Mouse (Mus musculus) heart, postnatal 25 days (tissue): Measurements from ENCODE around the gene Gm20388. TPM values are rescaled to one million over a fixed set of nuclear protein-coding genes. Genes with fewer than 3 reads are reported as not detected.
A peak's percentile ranks its signal among the peaks of the same experiment; 100 is the strongest.

Source experiments
- DNase-seq: peaks from one replicate; pipeline ENCODE4 v3.0.0; 2022; ENCODE audit warnings: low spot score
- intact Hi-C: fragments of 180-260 bp; cut with DNase I; formaldehyde crosslinking; loops from one replicate; pipeline ENCODE4 v1.15.1; 2025
- total RNA-seq, 2 experiments: library from RNA; stranded (reverse); gene quantifications; 2 replicates each; pipeline ENCODE4 v1.2.3; 2021

Gene Gm20388
- total RNA-seq, 2 experiments from 2014 or later = 2.7 TPM; not detected in 1

- no peak for DNase-seq
- intact Hi-C loops = no loop called here
Measured at GRCm38 (mm10) chr8:120308553-120308952, 397.9 kb downstream of the Gm20388 start.

DNA sequence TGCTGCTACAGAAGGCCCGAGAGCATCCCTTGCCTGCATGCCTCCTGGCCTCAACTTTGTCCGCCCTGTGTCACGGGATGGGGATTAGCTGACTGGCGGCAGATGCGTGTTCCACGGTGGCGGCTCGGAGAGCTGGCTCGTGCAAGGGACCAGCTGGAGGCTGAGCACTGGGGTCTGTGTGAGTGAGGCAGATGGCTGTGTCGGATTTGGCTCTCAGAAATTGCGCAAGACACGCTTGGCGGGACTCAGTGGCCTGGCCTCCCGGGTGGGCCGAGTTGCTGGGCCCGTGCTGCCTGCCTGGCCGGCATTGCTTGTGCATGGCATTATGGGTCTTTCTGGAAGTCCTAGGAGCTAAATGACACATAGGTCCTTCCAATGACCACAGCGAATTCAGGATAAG is 398.7 kb downstream of the Gm20388 start:
- intact Hi-C loops = no loop called here
- peak; percentile 82 for DNase-seq

GRCm38 (mm10) chr8:120310063-120310462 is 399.4 kb downstream of the Gm20388 start:
- intact Hi-C loops = no loop called here
- DNase-seq = no peak

DNA sequence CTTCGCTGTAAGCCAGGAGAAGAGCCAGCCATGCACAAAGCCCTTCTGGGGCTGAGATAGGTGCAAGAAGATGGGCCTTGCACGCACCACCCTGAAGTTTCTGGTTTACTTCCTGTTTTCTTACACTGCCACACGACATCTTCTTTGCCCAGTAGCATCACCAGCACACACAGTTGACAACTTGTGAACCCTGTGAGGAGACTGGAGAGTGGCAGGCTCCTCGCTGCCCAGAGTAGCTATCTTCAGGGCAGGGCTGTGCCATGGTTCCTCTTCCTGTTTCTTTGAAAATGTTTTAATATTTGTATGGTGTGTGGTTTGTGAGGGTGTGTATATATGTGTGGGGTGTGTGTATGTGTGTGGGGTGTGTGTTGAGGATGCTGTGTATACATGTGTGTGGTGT is 401.8 kb downstream of the Gm20388 start:
- intact Hi-C loops = no loop called here
- no peak for DNase-seq

DNA sequence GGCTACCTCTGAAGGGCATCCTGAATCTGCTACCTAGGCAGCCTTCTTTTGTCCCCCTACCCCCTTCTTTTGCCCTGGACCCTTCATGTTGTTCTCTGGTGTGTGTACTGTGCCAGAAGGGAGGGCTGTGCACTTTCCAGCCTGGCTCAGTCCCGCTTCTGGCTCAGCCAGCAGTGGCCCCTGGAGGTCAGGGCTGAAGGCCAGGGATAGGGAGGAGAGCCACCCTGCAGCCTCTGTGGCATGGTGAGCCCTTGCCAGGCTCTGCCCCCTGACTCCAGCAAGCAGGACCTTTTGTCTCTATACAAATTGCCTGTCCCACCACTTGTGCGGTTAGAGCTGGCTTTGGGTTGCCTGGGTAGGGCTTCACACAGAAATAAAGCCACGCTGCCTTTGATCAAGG is 403.0 kb downstream of the Gm20388 start:
- intact Hi-C loops = no loop called here
- DNase-seq = no peak

- DNase-seq = no peak
- intact Hi-C loops = no loop called here
Measured at GRCm38 (mm10) chr8:120314932-120315331, 404.3 kb downstream of the Gm20388 start.

DNA sequence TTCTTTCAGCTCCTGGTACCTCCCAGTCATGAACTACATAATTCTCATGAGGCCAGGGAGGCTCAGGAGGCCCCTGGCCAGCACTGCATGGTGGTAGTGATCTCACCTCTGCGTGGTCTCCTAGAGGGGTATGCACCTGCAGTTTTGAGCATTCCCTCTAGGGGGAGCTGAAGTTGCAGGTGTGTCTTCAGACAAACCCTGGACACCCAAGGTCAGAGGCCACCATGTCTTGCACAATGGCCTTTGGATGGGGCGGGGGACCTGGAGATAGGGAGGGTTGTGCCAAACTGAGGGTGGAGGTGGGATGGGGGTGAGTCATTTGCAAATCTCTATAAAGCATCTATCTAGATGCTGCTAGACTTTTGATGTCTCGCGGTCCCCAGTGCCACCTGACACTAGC is 405.0 kb downstream of the Gm20388 start:
- DNase-seq = no peak
- intact Hi-C loops = loop anchor here (2.0 kb wide), 1 partner anchor 29 kb away; no protein-coding TSS in a partner anchor

GRCm38 (mm10) chr8:120316707-120317106 is 406.1 kb downstream of the Gm20388 start:
- intact Hi-C loops = loop anchor here (2.0 kb wide), 1 partner anchor 30 kb away; no protein-coding TSS in a partner anchor
- no peak for DNase-seq

GRCm38 (mm10) chr8:120317118-120317824 is 406.6 kb downstream of the Gm20388 start:
- intact Hi-C loops = loop anchor here (2.0 kb wide), 1 partner anchor 30 kb away; no protein-coding TSS in a partner anchor
- DNase-seq = no peak

DNA sequence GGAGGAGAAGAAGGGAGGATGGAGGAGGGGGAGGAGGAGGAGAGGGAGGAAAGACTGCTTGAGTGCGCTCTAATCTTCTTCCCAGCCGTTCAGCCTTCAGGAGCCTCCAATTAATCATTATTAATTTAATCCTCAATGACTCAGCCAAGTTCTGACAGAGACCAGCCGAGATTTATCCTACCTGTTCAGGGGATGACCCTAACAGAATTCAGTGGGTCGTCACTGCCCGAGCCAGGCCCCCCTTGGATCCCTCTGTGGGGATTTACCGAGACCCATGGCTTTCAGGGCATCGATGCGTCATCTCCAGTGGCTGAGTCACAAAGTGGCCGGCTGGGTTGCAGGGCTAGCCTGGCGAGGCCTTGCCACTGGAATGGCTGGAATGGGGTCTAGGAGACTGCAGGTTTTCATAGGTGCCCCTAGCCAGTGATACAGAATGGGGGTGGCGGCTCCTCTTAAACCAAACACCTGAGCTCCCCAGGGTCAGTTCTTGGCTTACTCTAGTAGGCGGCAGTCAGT is 407.9 kb downstream of the Gm20388 start:
- DNase-seq = no peak
- intact Hi-C loops = no loop called here

- DNase-seq = peak; percentile 49
- intact Hi-C loops = loop anchor here (1.0 kb wide), 1 partner anchor 140 kb away; no protein-coding TSS in a partner anchor
Measured at GRCm38 (mm10) chr8:120319449-120319848, 408.8 kb downstream of the Gm20388 start.

- no peak for DNase-seq
- intact Hi-C loops = no loop called here
Measured at GRCm38 (mm10) chr8:120320146-120320545, 409.5 kb downstream of the Gm20388 start.

GRCm38 (mm10) chr8:120321724-120322123 is 411.1 kb downstream of the Gm20388 start:
- no peak for DNase-seq
- intact Hi-C loops = no loop called here

DNA sequence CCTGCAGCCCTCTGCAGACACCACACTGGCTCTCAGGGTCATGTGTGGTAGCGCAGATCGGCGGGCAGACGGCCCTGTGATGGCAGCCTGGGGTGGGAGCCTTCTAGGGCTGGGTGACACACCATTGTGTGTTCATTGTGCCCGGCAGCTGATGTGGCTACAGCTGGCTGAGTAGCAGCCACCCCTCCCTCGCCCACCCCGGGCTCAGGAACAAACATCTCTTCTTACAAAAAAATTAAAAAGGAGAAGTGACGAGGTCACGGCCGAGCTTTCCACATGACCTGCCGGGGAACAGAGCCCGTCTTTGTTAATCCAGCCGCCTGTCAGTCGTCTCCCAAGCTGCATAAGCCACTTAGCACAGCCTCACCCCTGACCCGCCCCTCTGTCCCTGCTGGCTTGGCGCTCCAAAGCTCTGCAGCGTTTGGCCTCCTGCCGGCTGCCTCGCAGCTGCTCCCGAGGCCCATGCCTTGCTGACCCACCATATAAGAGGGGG is 412.4 kb downstream of the Gm20388 start:
- intact Hi-C loops = no loop called here
- no peak for DNase-seq

- no peak for DNase-seq
- intact Hi-C loops = no loop called here
Measured at GRCm38 (mm10) chr8:120324555-120324954, 413.9 kb downstream of the Gm20388 start.

DNA sequence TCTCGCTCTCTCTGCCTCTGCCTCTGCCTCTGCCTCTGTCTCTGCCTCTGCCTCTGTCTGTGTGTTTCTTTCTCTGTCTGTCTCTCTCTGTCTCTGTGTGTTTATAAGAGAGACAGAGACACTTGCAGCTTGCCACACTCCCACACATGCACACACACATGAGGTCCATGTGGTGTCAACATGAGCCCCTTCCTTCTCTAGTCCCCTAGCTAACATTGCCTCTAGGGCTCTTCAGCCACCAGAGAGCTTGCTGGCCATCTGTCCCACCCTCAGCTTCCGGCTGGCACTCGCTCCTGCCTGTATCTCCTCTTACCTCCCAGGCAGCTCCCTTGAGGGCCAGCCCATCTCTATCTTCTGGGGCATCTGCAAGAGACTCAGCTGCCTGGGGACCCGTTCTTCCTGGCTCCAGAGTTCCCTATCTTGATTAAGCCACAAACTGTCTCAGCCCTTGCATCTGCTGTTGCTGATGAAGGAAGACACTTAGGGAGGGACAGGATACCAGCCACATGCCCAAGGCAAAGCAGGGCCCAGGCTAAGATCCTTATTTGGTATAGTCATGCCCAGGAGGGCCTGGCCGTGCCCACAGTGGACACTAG is 414.6 kb downstream of the Gm20388 start:
- intact Hi-C loops = loop anchor here (5.0 kb wide), 2 partner anchors 37 to 212 kb away; no protein-coding TSS in a partner anchor
- no peak for DNase-seq

GRCm38 (mm10) chr8:120327131-120327554 is 416.5 kb downstream of the Gm20388 start:
- intact Hi-C loops = loop anchor here (5.0 kb wide), 2 partner anchors 35 to 210 kb away; no protein-coding TSS in a partner anchor

GRCm38 (mm10) chr8:120328361-120329022 is 417.9 kb downstream of the Gm20388 start:
- intact Hi-C loops = loop anchor here (5.0 kb wide), 2 partner anchors 34 to 209 kb away; no protein-coding TSS in a partner anchor
- DNase-seq = no peak

More at GRCm38 (mm10) chr8:120327131-120327554, 416.5 kb downstream of the Gm20388 start:
- DNase-seq = no peak

- DNase-seq = no peak
- intact Hi-C loops = loop anchor here (5.0 kb wide), 2 partner anchors 33 to 208 kb away; no protein-coding TSS in a partner anchor
Measured at GRCm38 (mm10) chr8:120329030-120329748, 418.5 kb downstream of the Gm20388 start.
